Mouse (Mus musculus): ENCODE results near the gene Lsm6. TPM values are rescaled to one million over a fixed set of nuclear protein-coding genes. Genes with fewer than 3 reads are reported as not detected.

The Lsm6 gene
- total RNA-seq (2023), result 45.7 TPM

GRCm38 (mm10) chr8:78820673-78821310 is at the start of gene Lsm6:
Gene Lsm6, minus strand, starts transcription at chr8:78821140.

Other genes starting within 250 kb of the Lsm6 start
- gene Zfp827, start 207.3 kb upstream of the Lsm6 start, total RNA-seq (2023), result 19.2 TPM